Mouse (Mus musculus) spleen, adult 2 months (tissue): ENCODE data around the gene Arhgef2. TPM values are rescaled to one million over a fixed set of nuclear protein-coding genes. Genes with fewer than 3 reads are reported as not detected.

ENCODE experiments used
- DNase-seq, 2 experiments: peaks; one replicate each; pipeline versions ENCODE4 v3.0.0 to v3.0.0-alpha.2; 2012 to 2021; ENCODE audit warnings: low spot score in 2 of 2, low read depth in 1 of 2
- H3K27ac ChIP-seq: fragments of 200-500 bp; 2 replicates; pipeline ENCODE4 v1.5.1; 2012; ENCODE audit warnings: low read length, inconsistent platforms; ENCODE audit not compliant: insufficient read depth
- H3K27me3 ChIP-seq: fragments of 200-500 bp; 2 replicates; pipeline ENCODE4 v1.6.1; 2012; ENCODE audit warnings: mild to moderate bottlenecking, moderate library complexity, low read length, inconsistent platforms; ENCODE audit not compliant: control insufficient read depth, insufficient read depth
- H3K36me3 ChIP-seq: fragments of 200-500 bp; 2 replicates; pipeline ENCODE4 v1.6.1; 2012; ENCODE audit warnings: mild to moderate bottlenecking, low read length, inconsistent platforms; ENCODE audit not compliant: control insufficient read depth, insufficient read depth
- H3K4me1 ChIP-seq: fragments of 200-500 bp; 2 replicates; pipeline ENCODE4 v1.6.1; 2011; ENCODE audit warnings: inconsistent platforms; ENCODE audit not compliant: control insufficient read depth, insufficient read depth, insufficient read length
- H3K4me3 ChIP-seq: fragments of 200-500 bp; 2 replicates; pipeline ENCODE4 v1.5.1; 2011; ENCODE audit warnings: mild to moderate bottlenecking, inconsistent platforms; ENCODE audit not compliant: insufficient read depth, insufficient read length; ENCODE audit errors: extremely low read depth
- CTCF ChIP-seq: fragments of 200-500 bp; IDR thresholded peaks from 2 replicates; pipeline ENCODE4 v1.5.1; 2011; ENCODE audit warnings: mild to moderate bottlenecking, inconsistent platforms; ENCODE audit not compliant: insufficient read depth, insufficient read length, insufficient replicate concordance; ENCODE audit errors: extremely low read depth
- POLR2A ChIP-seq: fragments of 200-500 bp; IDR thresholded peaks from 2 replicates; pipeline ENCODE4 v1.6.1; 2011; ENCODE audit warnings: low read depth, low read length, inconsistent platforms
- WGBS: fragments of 180-500 bp; shearing (Covaris S2); methylation state at CpG from one replicate; pipeline ENCODE4 v1.1.7; 2018; 5-methylcytosine and 5-hydroxymethylcytosine counted together
- polyA plus RNA-seq: library from polyadenylated mRNA; depleted of rRNA; stranded (reverse); fragments of >200 nt; gene quantifications from 2 replicates; pipeline ENCODE4 v1.2.3, GENCODE M21; 2012

Gene Arhgef2
- polyA plus RNA-seq, 1 experiment = 146 TPM

GRCm38 (mm10) chr3:88615117-88615516 is 9.4 kb downstream of the Arhgef2 start:
- WGBS = 67% methylated on average over 5 of the region's 5 CpGs
- no peak overlapping the region for H3K27ac ChIP-seq
- no peak for DNase-seq
- H3K27me3 ChIP-seq = no peaks in the 10 kb centered on the region
- H3K4me1 ChIP-seq = peaks cover 19% of the 10 kb centered on the region; the same call in 1 of the 2 replicates
- no peak overlapping the region for H3K4me3 ChIP-seq
- no peak for TF ChIP-seq CTCF
- TF ChIP-seq POLR2A = no peak
- H3K36me3 ChIP-seq = peaks cover 2% of the 10 kb centered on the region; the same call in 1 of the 2 replicates

- peak overlapping the region; percentile 22; the same call in 1 of the 2 replicates for H3K4me3 ChIP-seq
- DNase-seq = no peak
- H3K27me3 ChIP-seq = no peaks in the 10 kb centered on the region
- no peak overlapping the region for H3K27ac ChIP-seq
- WGBS = 73% methylated on average over 9 of the region's 9 CpGs
- peaks cover 21% of the 10 kb centered on the region; the same call in 1 of the 2 replicates for H3K4me1 ChIP-seq
- peaks cover 2% of the 10 kb centered on the region; the same call in 1 of the 2 replicates for H3K36me3 ChIP-seq
- TF ChIP-seq CTCF = no peak
- no peak for TF ChIP-seq POLR2A
These were observed 10.2 kb downstream of the Arhgef2 start for GRCm38 (mm10) chr3:88615902-88616391.

DNA sequence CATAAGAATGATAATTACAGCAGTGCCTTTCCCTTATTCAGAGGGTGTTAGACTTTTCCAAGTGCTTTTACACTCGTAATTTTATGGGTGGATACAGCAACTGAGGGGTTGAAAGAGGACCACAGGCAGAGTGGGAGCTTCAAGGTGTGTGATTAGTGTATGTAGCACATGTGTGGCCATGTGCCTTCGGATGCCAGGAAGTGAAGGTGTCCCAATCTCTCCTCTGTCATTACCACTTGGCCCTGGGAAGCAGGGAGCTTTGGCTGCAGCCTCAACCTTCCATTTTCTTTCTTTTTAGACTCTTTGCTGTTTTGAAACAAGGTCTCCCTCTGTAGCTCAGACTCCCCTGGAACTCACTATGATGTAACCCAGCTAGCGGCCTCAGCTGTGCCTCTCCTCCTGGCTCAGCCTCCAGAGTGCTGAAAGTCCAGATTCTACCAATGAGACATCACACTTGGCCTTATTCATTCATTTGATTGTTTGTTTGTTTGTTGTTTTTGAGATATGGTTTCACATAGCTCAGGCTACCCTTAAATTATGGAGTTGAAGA is 11.3 kb downstream of the Arhgef2 start:
- TF ChIP-seq CTCF (no peak), POLR2A (no peak)
- 86% methylated on average over 3 of the region's 3 CpGs for WGBS
- H3K4me3 ChIP-seq = no peak overlapping the region
- H3K27ac ChIP-seq = no peak overlapping the region
- H3K27me3 ChIP-seq = no peaks in the 10 kb centered on the region
- H3K36me3 ChIP-seq = peaks cover 2% of the 10 kb centered on the region; the same call in 1 of the 2 replicates
- H3K4me1 ChIP-seq = peaks cover 21% of the 10 kb centered on the region; the same call in 1 of the 2 replicates
- DNase-seq = no peak

GRCm38 (mm10) chr3:88618074-88618871 is 12.5 kb downstream of the Arhgef2 start:
- TF ChIP-seq CTCF = no peak
- no peak for TF ChIP-seq POLR2A
- H3K4me3 ChIP-seq = no peak overlapping the region
- no peak overlapping the region; the same call in 1 of the 2 replicates for H3K27ac ChIP-seq
- no peaks in the 10 kb centered on the region for H3K27me3 ChIP-seq
- H3K4me1 ChIP-seq = peaks cover 21% of the 10 kb centered on the region; the same call in 1 of the 2 replicates
- DNase-seq = no peak
- WGBS = 77% methylated on average over 8 of the region's 8 CpGs
- H3K36me3 ChIP-seq = peaks cover 2% of the 10 kb centered on the region; the same call in 1 of the 2 replicates

- TF ChIP-seq POLR2A (no peak), CTCF (no peak)
- Histone ChIP-seq H3K36me3 (peaks cover 2% of the 10 kb centered on the region; the same call in 1 of the 2 replicates), H3K4me3 (no peak overlapping the region), H3K4me1 (peaks cover 29% of the 10 kb centered on the region; the same call in 1 of the 2 replicates), H3K27me3 (no peaks in the 10 kb centered on the region), H3K27ac (no peak overlapping the region)
- 52% methylated on average over 9 of the region's 9 CpGs for WGBS
- no peak for DNase-seq
These were observed 13.6 kb downstream of the Arhgef2 start for GRCm38 (mm10) chr3:88619113-88620097.
